Mouse (Mus musculus) liver, embryonic 11.5 days (tissue): Measurements from ENCODE around the gene Ankrd12. TPM values are rescaled to one million over a fixed set of nuclear protein-coding genes. Genes with fewer than 3 reads are reported as not detected.
"Not testable (repeated sequence)": the region's sequence is repeated elsewhere in the genome, so short reads cannot be mapped to it uniquely, and the experiment has no call there.

Experiments
- ATAC-seq: fragments of 200-750 bp; cut with Nextera tagmentation; replicated peaks from 2 replicates; pipeline ENCODE4 v1.8.0; 2017; ENCODE audit warnings: moderate number of reproducible peaks, mild to moderate bottlenecking, moderate TSS enrichment, moderate library complexity; ENCODE audit not compliant: low FRiP score
- DNase-seq: peaks from one replicate; pipeline ENCODE4 v3.0.0-alpha.2; 2017; ENCODE audit warnings: low spot score
- H3K27ac ChIP-seq: fragments of 300-500 bp; sonication (generic); 2 replicates; pipeline ENCODE4 v1.5.1; 2014; ENCODE audit warnings: mild to moderate bottlenecking, low read depth, low read length, control low read depth
- H3K27me3 ChIP-seq: fragments of 300-500 bp; sonication (generic); replicated peaks from 2 replicates; pipeline ENCODE4 v1.6.1; 2014; ENCODE audit warnings: low read length, mixed read lengths; ENCODE audit not compliant: control insufficient read depth, insufficient read depth
- H3K36me3 ChIP-seq: fragments of 300-500 bp; sonication (generic); 2 replicates; pipeline ENCODE4 v1.6.1; 2014; ENCODE audit warnings: mild to moderate bottlenecking, low read length, moderate library complexity, mixed read lengths; ENCODE audit not compliant: control insufficient read depth, insufficient read depth
- H3K4me1 ChIP-seq: fragments of 300-500 bp; sonication (generic); replicated peaks from 2 replicates; pipeline ENCODE4 v1.6.1; 2014; ENCODE audit warnings: low read length, mixed read lengths; ENCODE audit not compliant: control insufficient read depth, insufficient read depth
- H3K4me2 ChIP-seq: fragments of 300-500 bp; sonication (generic); 2 replicates; pipeline ENCODE4 v1.6.1; 2014; ENCODE audit warnings: mild to moderate bottlenecking, control low read depth, moderate library complexity
- H3K4me3 ChIP-seq: fragments of 300-500 bp; sonication (generic); 2 replicates; pipeline ENCODE4 v1.5.1; 2014; ENCODE audit warnings: low read depth, low read length, control low read depth
- H3K9ac ChIP-seq: fragments of 300-500 bp; sonication (generic); 2 replicates; pipeline ENCODE4 v1.6.1; 2014; ENCODE audit warnings: low read depth, low read length, control low read depth
- H3K9me3 ChIP-seq: fragments of 300-500 bp; sonication (generic); 2 replicates; pipeline ENCODE4 v1.6.1; 2016; ENCODE audit warnings: low read length, inconsistent platforms, mixed read lengths; ENCODE audit not compliant: control insufficient read depth
- WGBS: fragments of 180-500 bp; shearing (Covaris S2); extraction: QIAGEN DNeasy Blood & Tissue Kit; methylation state at CpG from one replicate; pipeline ENCODE4 v1.1.7; 2014; 5-methylcytosine and 5-hydroxymethylcytosine counted together
- polyA plus RNA-seq: library from polyadenylated mRNA; unstranded; fragments of >200 nt; fragmentation: Nextera tagmentation; extraction: Ambion mirVana; gene quantifications from 2 replicates; pipeline ENCODE4 v1.2.1, GENCODE M21; 2014

The Ankrd12 gene
- polyA plus RNA-seq, 1 experiment from 2014 or later: 15.3 TPM

- not testable (repeated sequence) for H3K4me1 ChIP-seq, H3K36me3 ChIP-seq, H3K4me3 ChIP-seq, DNase-seq, H3K9ac ChIP-seq, ATAC-seq, H3K27me3 ChIP-seq, H3K27ac ChIP-seq, H3K9me3 ChIP-seq, H3K4me2 ChIP-seq
- WGBS: 86% methylated on average over 2 of the region's 2 CpGs
Observed at GRCm38 (mm10) chr17:66069036-66069435, 7.9 kb downstream of the Ankrd12 start.

- no peak overlapping the region for H3K27ac ChIP-seq
- H3K36me3 ChIP-seq: no peaks in the 10 kb centered on the region
- H3K4me3 ChIP-seq: no peak overlapping the region
- ATAC-seq (no peak), DNase-seq (no peak)
- H3K4me1 ChIP-seq: no peaks in the 10 kb centered on the region
- WGBS: 85% methylated on average over 4 of the region's 4 CpGs
- H3K9ac ChIP-seq: no peak overlapping the region
- no peaks in the 10 kb centered on the region for H3K27me3 ChIP-seq
- no peaks in the 10 kb centered on the region for H3K9me3 ChIP-seq
- no peak overlapping the region for H3K4me2 ChIP-seq
Observed at GRCm38 (mm10) chr17:66065115-66065514, 11.8 kb downstream of the Ankrd12 start.

- no peaks in the 10 kb centered on the region for H3K36me3 ChIP-seq
- WGBS: 70% methylated on average over 8 of the region's 8 CpGs
- no peak overlapping the region for H3K4me3 ChIP-seq
- no peak overlapping the region for H3K27ac ChIP-seq
- H3K27me3 ChIP-seq: no peaks in the 10 kb centered on the region
- ATAC-seq: no peak
- no peaks in the 10 kb centered on the region for H3K9me3 ChIP-seq
- H3K4me1 ChIP-seq: no peaks in the 10 kb centered on the region
- H3K9ac ChIP-seq: no peak overlapping the region
- no peak overlapping the region for H3K4me2 ChIP-seq
- DNase-seq: no peak
Observed at GRCm38 (mm10) chr17:66061241-66061938, 15.5 kb downstream of the Ankrd12 start.

GRCm38 (mm10) chr17:66058160-66058559, 18.7 kb downstream of the Ankrd12 start:
- no peaks in the 10 kb centered on the region for H3K9me3 ChIP-seq
- no peaks in the 10 kb centered on the region for H3K36me3 ChIP-seq
- H3K27me3 ChIP-seq: no peaks in the 10 kb centered on the region
- no peak overlapping the region for H3K4me2 ChIP-seq
- no peak overlapping the region for H3K4me3 ChIP-seq
- DNase-seq: no peak
- H3K9ac ChIP-seq: no peak overlapping the region
- no peak overlapping the region for H3K27ac ChIP-seq
- no peaks in the 10 kb centered on the region for H3K4me1 ChIP-seq
- WGBS: 88% methylated on average over 4 of the region's 4 CpGs
- ATAC-seq: no peak

DNA sequence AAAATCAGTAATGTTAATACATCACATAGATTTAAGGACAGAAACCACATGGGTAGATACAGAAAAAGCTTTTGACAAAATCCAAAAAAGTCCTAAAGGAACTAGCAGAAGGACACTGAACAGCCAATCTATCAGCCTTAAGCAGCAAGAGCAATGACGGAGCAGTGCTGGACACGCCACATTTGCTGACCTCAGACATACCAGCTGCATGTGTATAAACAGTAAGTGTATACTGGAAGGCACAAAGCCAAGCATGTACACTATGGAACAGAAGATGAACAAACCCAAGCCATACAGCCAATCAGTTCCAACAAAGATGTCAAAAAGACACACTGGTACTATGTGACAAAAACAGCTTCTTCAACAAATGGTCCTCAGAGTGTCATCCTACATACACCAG, 19.7 kb downstream of the Ankrd12 start:
- no peak for ATAC-seq
- 84% methylated on average over 2 of the region's 2 CpGs for WGBS
- H3K36me3 ChIP-seq: no peaks in the 10 kb centered on the region
- H3K4me2 ChIP-seq: no peak overlapping the region
- no peaks in the 10 kb centered on the region for H3K9me3 ChIP-seq
- DNase-seq: no peak
- no peak overlapping the region for H3K27ac ChIP-seq
- H3K9ac ChIP-seq: no peak overlapping the region
- no peaks in the 10 kb centered on the region for H3K4me1 ChIP-seq
- H3K27me3 ChIP-seq: no peaks in the 10 kb centered on the region
- H3K4me3 ChIP-seq: no peak overlapping the region

GRCm38 (mm10) chr17:66053349-66053748, 23.5 kb downstream of the Ankrd12 start:
- Histone ChIP-seq H3K27ac (no peak overlapping the region), H3K36me3 (no peaks in the 10 kb centered on the region), H3K9ac (no peak overlapping the region), H3K9me3 (no peaks in the 10 kb centered on the region), H3K4me2 (no peak overlapping the region), H3K4me1 (peaks cover under 1% of the 10 kb centered on the region; the same call in 1 of the 2 replicates), H3K27me3 (no peaks in the 10 kb centered on the region), H3K4me3 (no peak overlapping the region)
- 69% methylated on average over 4 of the region's 4 CpGs for WGBS
- DNase-seq: no peak
- no peak for ATAC-seq

- Histone ChIP-seq H3K9me3 (no peaks in the 10 kb centered on the region), H3K27ac (no peak overlapping the region), H3K36me3 (no peaks in the 10 kb centered on the region), H3K4me1 (peaks cover 4% of the 10 kb centered on the region; the same call in 1 of the 2 replicates), H3K4me3 (no peak overlapping the region), H3K9ac (no peak overlapping the region), H3K4me2 (no peak overlapping the region), H3K27me3 (no peaks in the 10 kb centered on the region)
- no peak for ATAC-seq
- DNase-seq: no peak
- 74% methylated on average over 4 of the region's 4 CpGs for WGBS
Observed at GRCm38 (mm10) chr17:66048795-66049194, 28.1 kb downstream of the Ankrd12 start.

DNA sequence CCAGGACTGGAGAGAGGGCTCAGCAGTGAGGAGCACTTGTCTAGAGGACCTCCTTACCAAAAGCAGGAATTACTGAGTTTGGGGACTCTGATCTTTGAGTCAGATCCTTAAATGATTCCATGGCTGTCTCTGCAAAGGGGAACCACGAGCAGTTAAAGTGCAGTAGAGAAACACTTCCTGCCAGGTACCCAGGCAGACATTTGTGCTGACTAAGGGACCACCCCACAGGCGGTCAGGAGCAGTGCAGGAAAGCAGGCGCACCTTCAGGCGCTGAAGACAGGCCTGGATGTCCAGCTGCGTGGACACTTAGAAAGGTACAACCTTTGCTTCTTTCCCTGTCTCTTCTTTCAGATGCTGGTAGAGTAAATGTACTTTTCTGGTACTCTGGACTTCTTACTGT, 28.7 kb downstream of the Ankrd12 start:
- Histone ChIP-seq H3K4me3 (no peak overlapping the region), H3K4me2 (no peak overlapping the region), H3K27me3 (no peaks in the 10 kb centered on the region), H3K36me3 (no peaks in the 10 kb centered on the region), H3K9ac (no peak overlapping the region), H3K4me1 (peaks cover 4% of the 10 kb centered on the region; the same call in 1 of the 2 replicates), H3K9me3 (no peaks in the 10 kb centered on the region), H3K27ac (no peak overlapping the region)
- no peak for DNase-seq
- WGBS: 66% methylated on average over 5 of the region's 5 CpGs
- no peak for ATAC-seq

DNA sequence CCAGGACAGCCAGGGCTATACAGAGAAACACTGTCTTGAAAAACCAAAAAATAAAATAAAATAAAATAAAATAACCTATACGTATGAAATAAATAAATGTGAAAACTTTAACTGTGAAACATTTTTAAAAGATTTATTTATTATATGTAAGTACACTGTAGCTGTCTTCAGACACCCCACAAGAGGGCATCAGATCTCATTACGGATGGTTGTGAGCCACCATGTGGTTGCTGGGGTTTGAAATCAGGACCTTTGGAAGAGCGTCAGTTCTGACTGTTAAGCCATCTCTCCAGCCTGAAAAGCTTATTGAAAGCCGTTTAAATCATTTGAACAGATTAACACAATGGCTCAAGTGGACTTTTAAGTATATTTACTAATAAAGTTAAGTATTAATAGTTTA, 33.2 kb downstream of the Ankrd12 start:
- H3K4me3 ChIP-seq, ATAC-seq, H3K27ac ChIP-seq, H3K9me3 ChIP-seq, DNase-seq, H3K9ac ChIP-seq, H3K4me1 ChIP-seq, H3K36me3 ChIP-seq, H3K4me2 ChIP-seq, H3K27me3 ChIP-seq: not testable (repeated sequence)
- 81% methylated on average over 4 of the region's 4 CpGs for WGBS
